Comparison of ENCODE assay signal across 21 mouse cellular contexts in genomic region chr4:70576096-70576495, GRCm38 (mm10). TPM values are rescaled to one million over a fixed set of nuclear protein-coding genes. Genes with fewer than 3 reads are reported as not detected.
DNase-seq lines count a peak whose midpoint lies in the region; ATAC-seq lines count a peak whose summit lies in the region.
"Had no signal": no experiment of that assay in that cellular context is flagged by ENCODE, and none has a peak within 500 bp of the region (broad histone marks: within the 10 kb centered on the region; RNA-seq: fewer than 3 reads in every experiment).

No protein-coding gene starts in this region.

- H3K9ac ChIP-seq in hindbrain, embryonic 12.5 days: no peak overlapping the region
- H3K9ac ChIP-seq: embryonic facial prominence, embryonic 12.5 days; forebrain, embryonic 12.5 days had no signal

- no peak overlapping the region for H3K4me2 ChIP-seq in hindbrain, embryonic 12.5 days (replicated peaks)
- H3K4me2 ChIP-seq: embryonic facial prominence, embryonic 12.5 days; forebrain, embryonic 12.5 days had no signal

- no peak overlapping the region for H3K4me3 ChIP-seq in hindbrain, embryonic 12.5 days
- H3K4me3 ChIP-seq: embryonic facial prominence, embryonic 10.5 days; embryonic facial prominence, embryonic 12.5 days; forebrain, embryonic 10.5 days; forebrain, embryonic 12.5 days had no signal

- no peaks in the 10 kb centered on the region for H3K27me3 ChIP-seq in hindbrain, embryonic 12.5 days
- H3K27me3 ChIP-seq: embryonic facial prominence, embryonic 12.5 days; forebrain, embryonic 12.5 days had no signal

- no peak for ATAC-seq in hindbrain, embryonic 12.5 days (ENCODE audit: low FRiP score)
- ATAC-seq: activated CD4-positive, CD25-positive, alpha-beta regulatory T cell, adult 4 months; forebrain, embryonic 14.5 days; forebrain, embryonic 16.5 days; Patski had no signal

- H3K36me3 ChIP-seq in hindbrain, embryonic 12.5 days: no peaks in the 10 kb centered on the region
- H3K36me3 ChIP-seq: embryonic facial prominence, embryonic 10.5 days; embryonic facial prominence, embryonic 12.5 days; forebrain, embryonic 10.5 days; forebrain, embryonic 12.5 days had no signal

- peak; percentile 36 for DNase-seq in Muller cell, postnatal 12 days (ENCODE audit: inconsistent ontology term)
- peak; percentile 80 for DNase-seq in fat pad, adult 2 months (ENCODE audit: extremely low read depth, low read depth, low spot score)
- peak; percentile 1 for DNase-seq in skeletal muscle tissue, adult 2 months (ENCODE audit: low read depth, low spot score)
- DNase-seq in urinary bladder, adult 18-20 months (ENCODE audit: low spot score in 2 of 2): no peak
- DNase-seq: adrenal gland, adult 8-10 months; adrenal gland, postnatal 14 days; adrenal gland, postnatal 36 days; cerebellum, adult 11-12 months; cerebellum, adult 2 months; cerebellum, adult 9-10 months; cerebellum, postnatal 10 days; cerebellum, postnatal 25 days had no signal

- H3K9me3 ChIP-seq in hindbrain, embryonic 12.5 days (replicated peaks): no peaks in the 10 kb centered on the region
- H3K9me3 ChIP-seq: embryonic facial prominence, embryonic 10.5 days; embryonic facial prominence, embryonic 12.5 days; forebrain, embryonic 10.5 days; forebrain, embryonic 12.5 days had no signal

- no peak overlapping the region for H3K27ac ChIP-seq in hindbrain, embryonic 12.5 days
- H3K27ac ChIP-seq: embryonic facial prominence, embryonic 10.5 days; embryonic facial prominence, embryonic 12.5 days; forebrain, embryonic 10.5 days; forebrain, embryonic 12.5 days had no signal

- H3K4me1 ChIP-seq in hindbrain, embryonic 12.5 days: no peaks in the 10 kb centered on the region
- H3K4me1 ChIP-seq: embryonic facial prominence, embryonic 10.5 days; embryonic facial prominence, embryonic 12.5 days; forebrain, embryonic 12.5 days had no signal

RNA-seq across cellular contexts. Expression of gene Megf9, which starts 41.3 kb away (rescaled TPM):
- 35.5 and 37.4 TPM in 2 replicates for polyA plus RNA-seq in hindbrain, embryonic 12.5 days (2016; fragmentation: Nextera tagmentation; extraction: Ambion mirVana)

Comparison
In these comparisons a context has a peak if more than half of its experiments do, and no peak if none do; other contexts are left out.
1. DNase-seq: peak in Muller cell, postnatal 12 days (single experiment), fat pad, adult 2 months (single experiment) and skeletal muscle tissue, adult 2 months (single experiment); none in urinary bladder, adult 18-20 months (0 of 2).